Mouse (Mus musculus): Measurements from ENCODE around the gene Pax6. TPM values are rescaled to one million over a fixed set of nuclear protein-coding genes. Genes with fewer than 3 reads are reported as not detected.
A peak's percentile ranks its signal among the peaks of the same experiment; 100 is the strongest.

The Pax6 gene
- polyA plus RNA-seq, 1 experiment from 2014 or later: 21.5 TPM

- peak overlapping the region; percentile 71 for H3K27ac ChIP-seq (replicated peaks)
- peak overlapping the region; percentile 59 for H3K4me2 ChIP-seq (replicated peaks)
- no peaks in the 10 kb centered on the region for H3K36me3 ChIP-seq
- 0% methylated on average over 2 of the region's 2 CpGs for WGBS
- peaks cover 47% of the 10 kb centered on the region for H3K4me1 ChIP-seq
- ATAC-seq (ENCODE audit: low FRiP score, low read depth): no peak
- H3K9ac ChIP-seq (replicated peaks): peak overlapping the region; percentile 46
- H3K4me3 ChIP-seq: peak overlapping the region; percentile 54
- peaks cover 93% of the 10 kb centered on the region for H3K27me3 ChIP-seq
- H3K9me3 ChIP-seq: no peaks in the 10 kb centered on the region
Measured at GRCm38 (mm10) chr2:105679331-105679730, 10.6 kb downstream of the Pax6 start.

- H3K36me3 ChIP-seq: no peaks in the 10 kb centered on the region
- peak overlapping the region; percentile 59 for H3K4me2 ChIP-seq (replicated peaks)
- WGBS: under 1% methylated on average over 20 of the region's 24 CpGs
- H3K27me3 ChIP-seq: peaks cover 90% of the 10 kb centered on the region
- ATAC-seq (ENCODE audit: low FRiP score, low read depth): peak; percentile 63
- no peaks in the 10 kb centered on the region for H3K9me3 ChIP-seq
- peak overlapping the region; percentile 54 for H3K4me3 ChIP-seq
- H3K9ac ChIP-seq (replicated peaks): peak overlapping the region; percentile 46
- H3K27ac ChIP-seq (replicated peaks): peak overlapping the region; percentile 71
- H3K4me1 ChIP-seq: peaks cover 39% of the 10 kb centered on the region
Measured at GRCm38 (mm10) chr2:105680146-105680998, 11.7 kb downstream of the Pax6 start.

DNA sequence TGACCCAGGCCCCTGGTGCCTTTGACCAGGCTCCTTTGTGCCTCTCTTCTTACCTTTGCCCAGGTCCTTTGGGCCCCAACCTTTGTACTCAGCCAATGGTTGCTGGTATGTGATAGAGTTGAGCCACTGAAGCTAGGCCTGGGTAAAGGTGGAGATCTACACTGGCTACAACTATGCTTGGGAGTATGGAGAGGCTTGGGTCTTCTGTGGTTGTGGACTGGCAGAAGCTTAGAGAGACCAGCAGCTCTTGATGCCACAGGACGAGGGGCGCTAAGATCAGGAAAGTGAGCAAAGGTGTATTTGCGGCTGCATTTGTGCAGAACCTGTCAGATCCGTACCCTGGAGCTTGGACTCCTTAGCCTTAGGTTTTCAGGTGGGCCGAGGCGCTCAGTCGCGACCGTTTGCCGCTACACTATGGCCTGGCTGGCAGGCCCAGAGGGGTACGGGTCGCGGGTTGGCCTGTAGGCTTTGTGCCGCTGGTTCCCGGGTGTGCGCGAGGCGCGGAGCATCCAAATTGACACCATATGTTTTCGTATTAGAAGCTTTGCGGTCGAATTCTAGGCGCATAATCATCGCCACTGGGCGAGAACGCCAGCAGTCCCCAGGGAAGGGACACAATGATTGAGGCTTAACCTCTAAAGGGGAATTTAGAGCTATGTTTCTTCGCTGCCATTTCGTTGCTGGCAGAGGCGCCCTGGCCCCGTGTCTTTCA lies 12.5 kb downstream of the Pax6 start:
- no peaks in the 10 kb centered on the region for H3K9me3 ChIP-seq
- peak overlapping the region; percentile 46; the same call in 1 of the 2 replicates for H3K9ac ChIP-seq (replicated peaks)
- H3K36me3 ChIP-seq: no peaks in the 10 kb centered on the region
- H3K27me3 ChIP-seq: peaks cover 91% of the 10 kb centered on the region
- peak overlapping the region; percentile 71 for H3K27ac ChIP-seq (replicated peaks)
- peak overlapping the region; percentile 59 for H3K4me2 ChIP-seq (replicated peaks)
- H3K4me1 ChIP-seq: peaks cover 42% of the 10 kb centered on the region
- WGBS: under 1% methylated on average over 30 of the region's 30 CpGs
- no peak for ATAC-seq (ENCODE audit: low FRiP score, low read depth)
- peak overlapping the region; percentile 54 for H3K4me3 ChIP-seq

- H3K27me3 ChIP-seq: peaks cover 91% of the 10 kb centered on the region
- H3K4me1 ChIP-seq: peaks cover 47% of the 10 kb centered on the region
- H3K9me3 ChIP-seq: no peaks in the 10 kb centered on the region
- peak overlapping the region; percentile 54 for H3K4me3 ChIP-seq
- H3K36me3 ChIP-seq: no peaks in the 10 kb centered on the region
- H3K4me2 ChIP-seq (replicated peaks): peak overlapping the region; percentile 59
- peak; percentile 32; the same call in 1 of the 2 replicates for ATAC-seq (ENCODE audit: low FRiP score, low read depth)
- no peak overlapping the region for H3K27ac ChIP-seq (replicated peaks)
- H3K9ac ChIP-seq (replicated peaks): no peak overlapping the region; the same call in 1 of the 2 replicates
- under 1% methylated on average over 23 of the region's 23 CpGs for WGBS
Measured at GRCm38 (mm10) chr2:105682011-105682501, 13.4 kb downstream of the Pax6 start.

- Histone ChIP-seq H3K27me3 (peaks cover 91% of the 10 kb centered on the region), H3K4me1 (peaks cover 54% of the 10 kb centered on the region), H3K4me2 (replicated peaks) (peak overlapping the region; percentile 59), H3K9ac (replicated peaks) (peak overlapping the region; percentile 21; the same call in 1 of the 2 replicates), H3K4me3 (peak overlapping the region; percentile 54), H3K27ac (replicated peaks) (peak overlapping the region; percentile 56; the same call in 1 of the 2 replicates), H3K36me3 (no peaks in the 10 kb centered on the region), H3K9me3 (no peaks in the 10 kb centered on the region)
- WGBS: 6% methylated on average over 21 of the region's 21 CpGs
- ATAC-seq (ENCODE audit: low FRiP score, low read depth): no peak
Measured at GRCm38 (mm10) chr2:105682634-105683351, 14.1 kb downstream of the Pax6 start.

- 3% methylated on average over 22 of the region's 22 CpGs for WGBS
- Histone ChIP-seq H3K9ac (replicated peaks) (no peak overlapping the region; the same call in 1 of the 2 replicates), H3K4me1 (peaks cover 64% of the 10 kb centered on the region), H3K4me3 (peak overlapping the region; percentile 27), H3K9me3 (no peaks in the 10 kb centered on the region), H3K27ac (replicated peaks) (no peak overlapping the region), H3K27me3 (peaks cover 95% of the 10 kb centered on the region), H3K4me2 (replicated peaks) (peak overlapping the region; percentile 36), H3K36me3 (no peaks in the 10 kb centered on the region)
- no peak for ATAC-seq (ENCODE audit: low FRiP score, low read depth)
Measured at GRCm38 (mm10) chr2:105683771-105684410, 15.2 kb downstream of the Pax6 start.

DNA sequence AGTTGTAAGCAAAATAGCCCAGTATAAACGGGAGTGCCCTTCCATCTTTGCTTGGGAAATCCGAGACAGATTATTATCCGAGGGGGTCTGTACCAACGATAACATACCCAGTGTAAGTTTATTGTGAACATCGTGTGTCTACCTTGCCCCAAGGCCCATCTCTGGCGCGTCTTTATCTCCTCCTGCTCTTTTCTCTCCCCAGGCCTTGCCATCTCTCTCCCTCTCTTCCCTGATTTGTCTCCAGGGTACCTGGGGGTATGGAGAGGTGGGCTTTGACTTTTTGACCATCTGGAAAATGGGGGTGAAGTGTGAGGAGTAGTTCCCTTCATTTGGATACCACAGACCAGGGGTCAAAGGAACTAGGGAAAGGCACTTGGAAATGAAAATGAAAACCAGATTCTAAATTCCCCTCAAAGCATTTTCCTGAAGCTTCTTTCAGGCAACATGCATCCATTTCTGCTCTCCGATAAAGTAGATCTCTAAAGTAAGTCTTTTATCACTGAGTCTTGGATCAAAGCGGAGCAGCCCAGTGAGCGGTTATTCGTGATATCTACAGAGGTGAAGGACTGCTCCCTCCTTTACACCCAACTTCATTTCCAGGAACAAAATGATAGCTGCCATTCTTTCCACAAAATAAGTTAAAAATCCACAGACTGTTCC lies 16.4 kb downstream of the Pax6 start:
- Histone ChIP-seq H3K9ac (replicated peaks) (no peak overlapping the region), H3K27me3 (peaks cover 95% of the 10 kb centered on the region), H3K4me2 (replicated peaks) (peak overlapping the region; percentile 33; the same call in 1 of the 2 replicates), H3K4me3 (peak overlapping the region; percentile 9; the same call in 1 of the 2 replicates), H3K36me3 (no peaks in the 10 kb centered on the region), H3K4me1 (peaks cover 67% of the 10 kb centered on the region), H3K27ac (replicated peaks) (no peak overlapping the region), H3K9me3 (no peaks in the 10 kb centered on the region)
- WGBS: 17% methylated on average over 11 of the region's 11 CpGs
- ATAC-seq (ENCODE audit: low FRiP score, low read depth): no peak

DNA sequence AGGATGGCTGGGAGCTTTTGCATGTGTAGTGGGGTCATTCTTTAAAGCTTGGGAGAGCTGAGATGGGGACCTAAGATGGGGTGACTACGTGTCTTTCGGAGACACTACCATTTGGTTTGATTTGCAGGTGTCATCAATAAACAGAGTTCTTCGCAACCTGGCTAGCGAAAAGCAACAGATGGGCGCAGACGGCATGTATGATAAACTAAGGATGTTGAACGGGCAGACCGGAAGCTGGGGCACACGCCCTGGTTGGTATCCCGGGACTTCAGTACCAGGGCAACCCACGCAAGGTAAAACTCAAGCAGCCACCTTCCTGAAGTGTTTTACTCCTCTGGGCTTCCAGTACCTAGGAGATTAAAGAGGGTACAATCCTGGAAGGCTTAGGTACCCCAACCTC lies 17.0 kb downstream of the Pax6 start:
- no peak overlapping the region for H3K9ac ChIP-seq (replicated peaks)
- peaks cover 65% of the 10 kb centered on the region for H3K4me1 ChIP-seq
- peak overlapping the region; percentile 9; the same call in 1 of the 2 replicates for H3K4me3 ChIP-seq
- no peak for ATAC-seq (ENCODE audit: low FRiP score, low read depth)
- H3K36me3 ChIP-seq: no peaks in the 10 kb centered on the region
- H3K4me2 ChIP-seq (replicated peaks): peak overlapping the region; percentile 33; the same call in 1 of the 2 replicates
- H3K27me3 ChIP-seq: peaks cover 94% of the 10 kb centered on the region
- no peaks in the 10 kb centered on the region for H3K9me3 ChIP-seq
- H3K27ac ChIP-seq (replicated peaks): no peak overlapping the region
- WGBS: 34% methylated on average over 11 of the region's 11 CpGs

GRCm38 (mm10) chr2:105686363-105687316 lies 17.9 kb downstream of the Pax6 start:
- Histone ChIP-seq H3K4me3 (peak overlapping the region; percentile 24; the same call in 1 of the 2 replicates), H3K27ac (replicated peaks) (peak overlapping the region; percentile 69), H3K4me2 (replicated peaks) (peak overlapping the region; percentile 33), H3K9me3 (no peaks in the 10 kb centered on the region), H3K4me1 (peaks cover 62% of the 10 kb centered on the region), H3K36me3 (no peaks in the 10 kb centered on the region), H3K9ac (replicated peaks) (no peak overlapping the region), H3K27me3 (peaks cover 91% of the 10 kb centered on the region)
- WGBS: 3% methylated on average over 36 of the region's 36 CpGs
- peak; percentile 8; the same call in 1 of the 2 replicates for ATAC-seq (ENCODE audit: low FRiP score, low read depth)
